Mouse (Mus musculus): ENCODE results near the gene Fbxl14.

The Fbxl14 gene

DNA sequence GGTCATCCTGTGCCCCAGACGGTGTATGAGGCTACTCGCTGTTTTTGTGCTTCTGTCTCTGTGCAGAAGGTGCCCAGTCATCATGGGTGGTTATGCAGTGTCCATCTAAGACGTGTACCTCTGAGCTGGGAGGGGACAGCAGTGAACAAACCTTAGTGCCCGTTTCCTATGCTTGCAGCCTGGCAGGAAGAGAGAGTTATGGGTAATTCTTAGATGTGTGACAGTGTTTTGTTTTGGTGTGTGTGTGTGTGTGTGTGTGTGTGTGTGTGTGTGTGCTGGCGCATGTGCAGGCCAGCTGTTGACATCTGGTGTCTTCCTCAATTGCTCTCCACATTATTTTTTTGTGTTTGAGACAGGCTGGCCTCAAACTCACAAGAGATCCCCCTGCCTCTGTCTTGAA is 20.6 kb downstream of the Fbxl14 start:
- no peak for DNase-seq

DNA sequence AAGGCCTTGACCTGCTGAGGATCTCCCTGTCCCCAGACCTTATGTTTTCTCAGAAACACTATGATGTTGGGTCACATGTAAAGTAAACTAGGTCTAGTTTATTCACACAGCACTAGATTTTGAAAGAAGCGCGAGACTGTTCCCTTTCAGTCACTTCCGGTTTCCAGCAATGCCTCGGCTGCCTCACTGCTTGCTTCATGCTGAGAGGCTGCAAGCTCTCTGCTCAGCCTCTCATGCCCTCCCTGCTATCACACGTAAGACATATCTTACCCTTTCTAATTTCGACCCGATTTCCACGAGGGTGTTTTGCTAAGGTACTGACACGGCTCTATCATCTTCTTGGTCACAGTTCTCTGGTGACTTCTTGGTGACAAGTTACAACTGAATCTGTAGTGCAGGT is 22.6 kb downstream of the Fbxl14 start:
- no peak for DNase-seq

DNA sequence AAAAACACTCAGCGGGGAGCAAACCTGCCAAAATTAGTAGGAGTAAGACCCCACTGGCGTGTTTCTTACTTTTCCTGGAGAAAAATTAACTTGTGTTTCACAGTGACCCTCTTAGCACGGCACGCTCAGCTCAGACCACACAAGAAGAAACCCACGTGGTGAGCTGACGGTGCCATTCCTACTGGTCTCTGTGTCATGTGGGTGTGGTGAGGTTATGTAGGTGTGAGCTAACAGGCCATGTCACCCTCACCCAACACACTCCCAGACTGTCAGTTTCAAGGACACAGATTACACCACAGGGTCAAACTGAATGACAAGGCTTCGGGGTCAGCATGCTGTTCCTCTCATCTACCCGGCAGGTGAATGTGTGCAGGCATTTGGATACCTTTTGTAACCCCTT is 25.3 kb downstream of the Fbxl14 start:
- no peak for DNase-seq

DNA sequence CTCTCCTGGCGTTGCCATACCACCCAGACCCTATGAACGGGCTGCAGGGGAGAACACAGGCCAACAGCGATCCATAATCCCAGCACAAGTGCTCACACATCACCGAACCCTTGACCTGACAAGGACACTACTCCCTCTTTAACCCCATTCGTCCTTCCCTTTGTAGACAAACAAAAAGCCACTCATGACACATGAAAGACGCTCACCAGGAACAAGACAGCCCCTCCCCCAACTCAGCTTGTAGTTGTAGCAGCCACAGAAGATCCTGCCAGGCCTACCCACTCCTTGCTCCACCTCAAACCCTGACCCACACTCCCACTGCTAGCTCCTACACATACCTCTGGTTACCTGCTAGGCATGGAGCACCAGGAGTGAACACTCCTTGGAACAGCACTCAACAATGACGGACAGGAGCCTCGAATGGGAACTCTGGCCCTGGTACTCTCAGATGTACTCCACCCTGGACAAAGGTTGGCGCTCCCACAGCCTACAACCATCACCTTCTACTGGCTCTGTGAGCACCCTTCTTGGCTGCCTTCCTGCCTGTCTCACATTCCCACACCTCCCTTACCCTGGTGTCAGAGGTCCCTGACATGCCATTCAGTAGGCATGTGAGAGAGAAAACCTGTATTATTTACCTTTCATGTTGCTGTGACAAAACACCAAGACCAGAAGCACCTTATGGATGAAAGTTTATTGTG is 26.2 kb downstream of the Fbxl14 start:
- no peak for DNase-seq

DNA sequence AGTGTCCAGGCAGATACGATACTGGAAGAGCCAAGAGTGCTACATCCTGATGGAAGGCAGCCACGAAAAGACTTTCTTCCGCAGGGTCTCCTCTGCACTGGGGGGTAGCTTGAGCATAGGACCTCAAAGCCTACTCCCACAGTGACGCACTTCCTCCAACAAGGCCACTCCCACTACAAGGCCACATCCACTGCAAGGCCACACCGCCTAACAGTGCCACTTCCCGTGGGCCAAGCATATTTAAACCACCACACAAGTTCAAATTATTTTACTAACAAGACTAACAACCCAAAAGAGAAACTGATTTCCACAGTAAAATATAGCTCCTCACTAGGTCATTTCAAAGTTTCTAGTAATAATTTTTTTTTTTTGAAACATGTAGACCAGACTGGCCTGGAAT is 28.8 kb downstream of the Fbxl14 start:
- DNase-seq: no peak

DNA sequence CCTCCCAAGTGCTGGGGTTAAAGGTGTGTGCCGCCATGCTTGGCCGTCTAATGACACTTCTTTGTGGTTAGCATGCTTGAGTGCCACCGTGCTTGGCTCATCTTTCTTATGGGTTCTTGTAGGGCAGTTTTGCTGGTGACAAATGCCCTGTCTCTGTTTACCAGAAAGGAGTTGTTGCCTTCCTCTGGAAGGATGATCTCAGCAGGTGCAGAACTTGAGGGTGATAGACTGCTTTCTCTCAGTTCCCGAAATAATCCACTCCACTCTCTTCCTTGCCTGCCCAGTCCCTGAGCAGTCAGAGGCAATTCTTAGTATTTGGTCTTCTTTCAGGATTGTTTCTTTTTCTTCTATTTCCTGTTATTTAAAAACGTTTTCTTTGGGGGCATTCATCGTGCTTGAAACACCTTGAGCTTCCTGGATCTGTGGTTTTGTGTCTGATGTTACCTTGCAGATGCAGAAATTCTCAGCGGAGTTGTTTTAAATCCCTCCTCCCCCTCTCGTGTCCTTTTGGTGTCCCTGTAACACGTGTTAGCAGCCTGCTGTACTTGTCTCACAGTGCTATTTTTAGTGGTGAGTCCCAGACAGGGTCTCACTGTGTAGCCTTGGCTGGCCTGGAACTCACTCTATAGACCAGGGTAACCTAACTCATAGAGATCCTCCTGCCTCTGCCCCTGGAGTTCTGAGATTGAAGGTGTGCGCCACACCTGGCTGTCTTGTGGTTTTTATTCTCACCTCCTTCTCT is 29.3 kb downstream of the Fbxl14 start:
- DNase-seq: no peak

DNA sequence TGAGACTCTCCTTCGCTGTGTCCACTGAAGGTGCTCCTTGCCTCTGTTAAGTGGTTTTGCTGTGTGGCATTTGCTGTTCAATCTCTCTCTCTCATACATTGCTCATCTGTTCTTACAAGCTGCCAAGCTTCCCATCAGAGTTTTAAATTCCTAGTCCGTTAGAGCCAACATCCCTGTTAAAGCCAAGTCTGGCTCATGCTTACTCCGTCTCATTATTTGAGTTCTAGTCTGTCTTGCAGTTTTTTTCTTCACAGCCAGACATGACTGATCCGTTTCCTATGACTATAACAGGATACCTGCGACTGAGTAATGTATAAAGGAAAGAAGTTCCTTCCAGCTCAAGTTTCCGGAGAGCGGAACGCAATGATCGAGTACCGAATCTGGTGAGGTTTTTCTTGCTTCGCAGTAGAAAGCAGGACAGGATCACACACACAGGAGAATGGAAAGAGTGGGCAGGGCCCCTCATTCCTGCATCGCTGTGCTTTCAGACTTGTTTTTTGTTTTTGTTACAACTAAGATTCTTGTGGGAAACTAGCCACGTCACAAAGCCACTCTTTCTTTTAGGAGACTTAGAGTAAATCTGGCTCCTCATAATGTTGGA is 30.1 kb downstream of the Fbxl14 start:
- no peak for DNase-seq

DNA sequence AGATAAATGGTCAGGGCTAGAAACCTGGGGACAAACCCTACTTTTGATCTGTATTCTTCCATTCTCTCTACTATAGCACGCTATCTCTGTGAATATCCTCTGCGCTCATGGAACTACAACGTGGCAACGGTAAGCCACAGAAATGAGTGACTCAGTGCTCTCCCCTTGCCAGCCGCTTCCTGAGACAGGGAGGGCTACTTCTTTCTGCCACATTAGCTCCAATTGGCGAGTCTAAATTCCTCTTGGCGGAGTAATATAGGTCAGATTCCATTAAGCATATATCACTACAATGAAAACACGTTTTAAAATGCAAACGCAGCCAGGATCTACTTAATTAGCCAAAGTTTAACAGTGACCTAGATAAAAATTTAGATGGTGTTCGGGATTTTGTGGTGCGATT is 33.2 kb downstream of the Fbxl14 start:
- DNase-seq: no peak

DNA sequence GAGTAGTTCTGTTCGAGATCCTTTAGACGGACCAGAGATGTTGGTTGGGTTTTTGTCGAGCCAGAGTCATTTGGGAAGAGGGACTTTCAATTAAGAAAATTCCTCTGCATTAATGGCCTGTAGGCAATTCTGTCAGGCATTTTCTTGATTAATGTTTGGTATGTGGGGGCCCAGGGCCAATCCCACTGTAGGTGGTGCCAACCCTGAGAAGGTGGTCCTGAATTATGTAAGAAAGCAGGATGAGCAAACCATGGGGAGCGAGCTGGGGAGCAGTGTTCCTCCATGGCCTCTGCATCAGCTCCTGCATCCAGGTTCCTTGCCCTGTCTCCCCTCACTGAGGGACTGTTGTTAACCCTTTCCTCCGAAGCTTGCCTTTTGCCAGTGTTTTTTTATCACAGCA is 34.0 kb downstream of the Fbxl14 start:
- DNase-seq: no peak

DNA sequence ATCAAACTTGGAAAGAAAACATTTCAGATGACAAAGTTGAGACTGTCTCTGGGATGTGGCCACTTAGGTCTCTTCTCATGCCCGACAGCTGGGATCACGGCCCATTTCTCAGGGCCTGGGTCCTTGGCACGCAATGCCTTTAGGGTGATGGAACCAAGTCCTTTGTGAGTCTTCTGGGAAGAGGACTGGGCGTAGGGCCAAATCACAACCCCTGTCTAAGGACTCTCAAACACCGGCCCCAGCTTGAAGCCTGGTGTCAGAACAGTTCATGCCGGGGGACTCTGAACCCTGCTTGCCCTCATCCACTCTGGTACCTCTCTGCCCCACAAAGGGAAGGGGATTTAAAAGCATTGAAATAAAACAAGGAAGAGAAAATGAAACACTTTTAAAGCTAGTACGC is 34.6 kb downstream of the Fbxl14 start:
- peak; percentile 49 for DNase-seq

DNA sequence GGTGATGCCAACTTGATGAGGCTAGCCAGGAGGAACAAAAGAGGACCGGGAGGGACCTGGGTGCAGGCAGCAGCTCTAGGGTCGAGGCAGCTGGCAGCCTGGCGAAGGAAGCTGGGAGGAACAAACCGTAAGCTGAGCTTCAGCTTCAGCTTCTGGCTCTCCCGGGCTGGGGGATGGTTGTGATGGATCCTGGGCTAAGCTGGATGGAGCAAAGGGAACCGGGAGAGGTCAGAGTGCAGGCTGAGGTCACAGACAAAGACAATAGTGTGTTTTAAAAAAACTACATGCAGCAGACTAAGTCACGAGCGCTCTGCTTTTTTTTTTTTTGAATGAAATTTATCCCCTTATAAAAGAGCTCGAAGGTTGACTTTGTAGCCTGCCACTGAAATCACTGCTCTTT is 41.3 kb downstream of the Fbxl14 start:
- no peak for DNase-seq

DNA sequence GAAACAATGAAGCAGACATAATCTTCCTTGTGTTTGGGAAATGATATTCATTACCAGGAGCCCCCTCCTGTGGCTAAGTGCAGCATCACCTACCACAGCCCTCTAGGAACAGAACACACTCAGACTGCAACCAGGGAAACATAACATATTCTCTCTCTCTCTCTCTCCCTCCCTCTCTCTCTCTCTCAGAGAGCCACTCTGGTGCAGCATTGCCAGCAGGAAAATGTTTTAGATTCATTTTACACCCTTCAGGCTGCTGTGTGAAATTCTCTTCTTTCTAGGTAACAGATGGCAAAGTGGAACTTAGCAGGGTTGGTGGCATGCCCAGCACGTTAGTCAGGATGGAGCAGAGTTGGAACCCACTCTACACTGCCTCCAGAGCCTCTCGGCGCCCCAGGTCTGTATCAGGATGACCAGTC is 42.0 kb downstream of the Fbxl14 start:
- DNase-seq: no peak

DNA sequence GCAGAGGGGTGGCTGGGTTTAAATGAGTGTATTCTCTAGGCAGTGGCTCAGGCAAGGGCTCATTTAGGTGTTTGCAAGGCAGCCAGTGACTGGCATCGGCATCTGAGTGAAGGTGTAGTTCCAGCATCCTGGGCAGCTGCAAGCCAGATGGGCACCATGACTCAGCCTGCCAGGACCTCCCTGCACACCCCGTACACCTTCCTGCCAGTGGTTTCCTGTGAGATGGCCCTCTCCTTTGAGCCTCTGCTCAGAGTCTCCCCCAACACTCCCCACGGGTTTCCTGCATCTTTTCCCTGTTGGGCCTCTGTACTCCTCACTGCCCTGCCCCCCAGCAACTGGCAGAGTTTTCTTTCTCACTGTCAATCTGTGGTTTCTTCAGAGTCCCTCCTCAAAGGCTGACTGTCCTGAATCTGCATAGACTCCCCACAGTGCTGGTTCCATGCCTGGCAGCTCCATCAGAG is 42.5 kb downstream of the Fbxl14 start:
- DNase-seq: no peak

DNA sequence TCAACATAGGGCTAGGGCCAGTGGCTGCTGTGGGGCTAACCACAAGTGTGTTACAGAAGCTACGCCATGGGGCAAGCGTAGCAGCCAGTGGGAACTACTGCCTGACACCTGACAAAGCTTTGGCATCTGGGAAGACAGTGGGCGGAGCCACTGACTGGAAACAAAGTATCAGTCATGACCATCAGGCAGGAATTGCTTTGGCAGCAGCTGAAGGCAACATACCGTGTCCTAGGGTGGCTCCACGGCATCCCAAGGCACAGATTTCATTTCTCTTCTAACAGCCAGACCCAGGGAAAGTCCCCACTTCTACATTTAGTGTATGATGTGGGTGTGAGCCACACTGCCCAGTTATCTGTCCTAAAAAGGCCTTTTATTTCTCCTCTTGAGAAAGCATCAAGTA is 47.0 kb downstream of the Fbxl14 start:
- no peak for DNase-seq

DNA sequence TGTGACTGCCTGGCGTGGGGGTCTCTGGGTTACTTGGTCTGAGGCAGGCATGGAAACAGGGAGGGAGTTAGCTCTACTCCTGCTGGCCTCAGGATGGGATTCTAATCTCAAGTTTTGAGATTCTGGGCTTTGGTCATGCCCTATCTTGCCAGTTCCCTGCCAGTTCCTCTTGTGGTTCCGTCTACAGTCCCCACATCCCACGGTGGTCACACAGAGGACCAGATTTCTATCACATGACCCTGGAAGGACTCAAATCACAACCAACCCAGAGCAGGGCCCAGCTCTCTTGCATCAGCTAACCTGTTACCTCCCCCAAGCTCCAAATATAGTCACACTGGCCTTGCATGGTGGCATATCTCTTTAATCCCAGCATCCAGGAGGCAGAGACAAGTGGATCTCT is 50.2 kb downstream of the Fbxl14 start:
- DNase-seq: no peak

Data from kidney, postnatal 10 days (tissue).